Mouse (Mus musculus) brain, adult 2 months (tissue): Measurements from ENCODE around the gene Ssr2.
"Not testable (repeated sequence)": the region's sequence is repeated elsewhere in the genome, so short reads cannot be mapped to it uniquely, and the experiment has no call there.

Experiments
- DNase-seq: peaks from one replicate; pipeline ENCODE4 v3.0.0; 2011; ENCODE audit warnings: low read depth, low spot score

The Ssr2 gene

GRCm38 (mm10) chr3:88563966-88564365, 11.7 kb upstream of the Ssr2 start:
- no peak for DNase-seq

GRCm38 (mm10) chr3:88566116-88566515, 9.6 kb upstream of the Ssr2 start:
- no peak for DNase-seq

GRCm38 (mm10) chr3:88566536-88567061, 9.1 kb upstream of the Ssr2 start:
- DNase-seq: no peak

- DNase-seq: no peak
Measured at GRCm38 (mm10) chr3:88567892-88568291, 7.8 kb upstream of the Ssr2 start.

GRCm38 (mm10) chr3:88568615-88569014, 7.1 kb upstream of the Ssr2 start:
- DNase-seq: no peak

GRCm38 (mm10) chr3:88569093-88569492, 6.6 kb upstream of the Ssr2 start:
- no peak for DNase-seq

GRCm38 (mm10) chr3:88569694-88570093, 6.0 kb upstream of the Ssr2 start:
- DNase-seq: no peak

- DNase-seq: no peak
Measured at GRCm38 (mm10) chr3:88570341-88570740, 5.3 kb upstream of the Ssr2 start.

GRCm38 (mm10) chr3:88571856-88572255, 3.8 kb upstream of the Ssr2 start:
- DNase-seq: no peak

- DNase-seq: no peak
Measured at GRCm38 (mm10) chr3:88572835-88573234, 2.8 kb upstream of the Ssr2 start.

- DNase-seq: no peak
Measured at GRCm38 (mm10) chr3:88573810-88574209, 1.9 kb upstream of the Ssr2 start.

- DNase-seq: not testable (repeated sequence)
Measured at GRCm38 (mm10) chr3:88577846-88578245, 2.2 kb downstream of the Ssr2 start.

GRCm38 (mm10) chr3:88578498-88579424, 3.1 kb downstream of the Ssr2 start:
- no peak for DNase-seq

GRCm38 (mm10) chr3:88579454-88580117, 3.9 kb downstream of the Ssr2 start:
- DNase-seq: peak; percentile 96

GRCm38 (mm10) chr3:88585769-88586168, 10.1 kb downstream of the Ssr2 start:
- DNase-seq: no peak

- DNase-seq: no peak
Measured at GRCm38 (mm10) chr3:88586640-88587039, 11.0 kb downstream of the Ssr2 start.

GRCm38 (mm10) chr3:88590246-88590645, 14.6 kb downstream of the Ssr2 start:
- no peak for DNase-seq

- DNase-seq: no peak
Measured at GRCm38 (mm10) chr3:88591044-88591443, 15.4 kb downstream of the Ssr2 start.

GRCm38 (mm10) chr3:88591950-88592731, 16.5 kb downstream of the Ssr2 start:
- DNase-seq: peak; percentile 80

- DNase-seq: no peak
Measured at GRCm38 (mm10) chr3:88592942-88593576, 17.4 kb downstream of the Ssr2 start.

GRCm38 (mm10) chr3:88593893-88594580, 18.4 kb downstream of the Ssr2 start:
- no peak for DNase-seq
